Mouse (Mus musculus) embryonic facial prominence, embryonic 14.5 days (tissue): Measurements from ENCODE around the gene Dop1a. TPM values are rescaled to one million over a fixed set of nuclear protein-coding genes. Genes with fewer than 3 reads are reported as not detected.

Experiments
- ATAC-seq: fragments of 200-750 bp; cut with Nextera tagmentation; 2 replicates; pipeline ENCODE4 v1.8.0; 2017; ENCODE audit warnings: low read depth, moderate number of reproducible peaks, moderate TSS enrichment
- DNase-seq: peaks from one replicate; pipeline ENCODE4 v3.0.0-alpha.2; 2015; ENCODE audit warnings: low spot score
- H3K27ac ChIP-seq: fragments of 300-500 bp; sonication (generic); replicated peaks from 2 replicates; pipeline ENCODE4 v1.5.1; 2014; ENCODE audit warnings: low read depth, mild to moderate bottlenecking, low read length, moderate library complexity
- H3K27me3 ChIP-seq: fragments of 300-500 bp; sonication (generic); replicated peaks from 2 replicates; pipeline ENCODE4 v1.6.1; 2014; ENCODE audit warnings: low read length; ENCODE audit not compliant: control insufficient read depth, insufficient read depth
- H3K36me3 ChIP-seq: fragments of 300-500 bp; sonication (generic); 2 replicates; pipeline ENCODE4 v1.6.1; 2014; ENCODE audit warnings: low read length, mixed read lengths; ENCODE audit not compliant: control insufficient read depth, insufficient read depth
- H3K4me1 ChIP-seq: fragments of 300-500 bp; sonication (generic); 2 replicates; pipeline ENCODE4 v1.6.1; 2014; ENCODE audit warnings: antibody characterized with exemption, low read length; ENCODE audit not compliant: control insufficient read depth, insufficient read depth
- H3K4me2 ChIP-seq: fragments of 300-500 bp; sonication (generic); 2 replicates; pipeline ENCODE4 v1.6.1; 2014; ENCODE audit warnings: low read depth, mild to moderate bottlenecking, low read length, moderate library complexity, mixed read lengths
- H3K4me3 ChIP-seq: fragments of 300-500 bp; sonication (generic); 2 replicates; pipeline ENCODE4 v1.5.1; 2014; ENCODE audit warnings: low read depth, mild to moderate bottlenecking, low read length
- H3K9ac ChIP-seq: fragments of 300-500 bp; sonication (generic); 2 replicates; pipeline ENCODE4 v1.6.1; 2014; ENCODE audit warnings: low read depth, mild to moderate bottlenecking, low read length, moderate library complexity, mixed read lengths
- H3K9me3 ChIP-seq: fragments of 300-500 bp; sonication (generic); 2 replicates; pipeline ENCODE4 v1.6.1; 2016; ENCODE audit warnings: low read length; ENCODE audit not compliant: control insufficient read depth
- WGBS: fragments of 180-500 bp; shearing (Covaris S2); extraction: QIAGEN DNeasy Blood & Tissue Kit; methylation state at CpG from one replicate; pipeline ENCODE4 v1.1.7; 2014; 5-methylcytosine and 5-hydroxymethylcytosine counted together
- polyA plus RNA-seq: library from polyadenylated mRNA; unstranded; fragments of >200 nt; fragmentation: Nextera tagmentation; extraction: Ambion mirVana; gene quantifications from 2 replicates; pipeline ENCODE4 v1.2.1, GENCODE M21; 2014

Dop1a gene
- polyA plus RNA-seq, 1 experiment from 2014 or later: 20.8 TPM

- H3K4me1 ChIP-seq: no peaks in the 10 kb centered on the region
- no peaks in the 10 kb centered on the region for H3K27me3 ChIP-seq
- DNase-seq: no peak
- H3K27ac ChIP-seq: no peak overlapping the region
- no peaks in the 10 kb centered on the region for H3K9me3 ChIP-seq
- H3K9ac ChIP-seq: no peak overlapping the region
- H3K4me3 ChIP-seq: no peak overlapping the region
- WGBS: 65% methylated on average over 5 of the region's 5 CpGs
- H3K4me2 ChIP-seq: no peak overlapping the region
- no peaks in the 10 kb centered on the region for H3K36me3 ChIP-seq
- no peak for ATAC-seq
Observed at GRCm38 (mm10) chr9:86476763-86477162, 9.8 kb downstream of the Dop1a start.

DNA sequence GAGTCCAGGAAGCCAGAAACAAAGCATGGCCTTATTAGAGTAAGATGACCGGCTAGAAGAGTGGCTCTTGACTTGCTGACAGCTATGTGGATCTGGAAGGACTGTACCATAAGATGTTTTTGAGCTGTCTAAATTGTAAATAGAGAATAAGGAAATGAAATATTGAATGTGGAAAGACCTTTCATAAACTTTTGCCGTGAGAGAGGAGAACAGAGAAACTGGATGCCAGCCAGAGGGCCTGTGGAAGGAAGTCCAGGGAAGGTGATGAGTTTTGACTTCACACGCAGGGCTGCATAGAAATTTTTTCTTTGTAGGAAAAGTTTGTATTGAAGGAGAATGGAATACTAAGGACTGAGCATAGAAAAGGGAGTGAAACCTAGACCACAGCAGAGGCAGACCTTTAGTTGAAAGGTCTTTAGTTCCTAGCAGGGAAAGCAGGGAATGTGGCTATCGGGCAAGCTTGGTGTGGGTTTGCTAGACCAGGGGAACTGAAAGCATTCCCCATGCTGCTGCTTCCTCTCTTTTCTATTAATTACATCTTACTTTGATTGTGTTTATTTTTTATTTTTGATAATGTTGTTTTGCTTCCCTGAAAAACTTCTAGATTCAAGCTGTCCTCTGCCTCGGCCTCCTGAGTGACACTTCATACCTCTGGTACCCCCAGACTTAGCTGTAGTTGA is 11.6 kb downstream of the Dop1a start:
- 70% methylated on average over 5 of the region's 5 CpGs for WGBS
- no peak overlapping the region for H3K9ac ChIP-seq
- H3K27ac ChIP-seq: no peak overlapping the region
- no peak for DNase-seq
- H3K4me1 ChIP-seq: no peaks in the 10 kb centered on the region
- H3K4me3 ChIP-seq: no peak overlapping the region
- H3K4me2 ChIP-seq: no peak overlapping the region
- ATAC-seq: no peak
- H3K36me3 ChIP-seq: no peaks in the 10 kb centered on the region
- no peaks in the 10 kb centered on the region for H3K27me3 ChIP-seq
- no peaks in the 10 kb centered on the region for H3K9me3 ChIP-seq

DNA sequence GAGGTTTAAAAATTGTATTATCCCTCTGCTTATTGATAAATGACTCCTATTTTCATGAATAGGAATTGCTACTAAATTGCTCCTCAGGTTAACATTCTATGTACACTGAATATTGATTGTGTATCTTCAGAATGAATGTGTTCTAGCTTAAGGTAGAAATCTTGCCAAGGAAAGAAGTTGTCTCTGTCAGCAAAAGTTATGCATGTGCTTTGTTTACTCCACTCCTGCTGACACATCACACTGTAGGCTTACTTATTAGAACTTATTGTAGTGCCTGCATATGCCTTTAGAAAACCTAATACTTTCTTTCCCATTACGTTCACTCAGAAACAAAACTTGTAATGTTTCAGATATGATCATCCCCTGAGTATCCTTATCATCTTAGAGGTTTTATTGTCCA is 15.3 kb downstream of the Dop1a start:
- H3K27me3 ChIP-seq: no peaks in the 10 kb centered on the region
- no peaks in the 10 kb centered on the region for H3K36me3 ChIP-seq
- no peaks in the 10 kb centered on the region for H3K9me3 ChIP-seq
- H3K9ac ChIP-seq: no peak overlapping the region
- DNase-seq (no peak), ATAC-seq (no peak)
- H3K4me3 ChIP-seq: no peak overlapping the region
- no peak overlapping the region for H3K27ac ChIP-seq
- H3K4me1 ChIP-seq: no peaks in the 10 kb centered on the region
- 92% methylated on average over 1 of the region's 1 CpGs for WGBS
- H3K4me2 ChIP-seq: no peak overlapping the region

DNA sequence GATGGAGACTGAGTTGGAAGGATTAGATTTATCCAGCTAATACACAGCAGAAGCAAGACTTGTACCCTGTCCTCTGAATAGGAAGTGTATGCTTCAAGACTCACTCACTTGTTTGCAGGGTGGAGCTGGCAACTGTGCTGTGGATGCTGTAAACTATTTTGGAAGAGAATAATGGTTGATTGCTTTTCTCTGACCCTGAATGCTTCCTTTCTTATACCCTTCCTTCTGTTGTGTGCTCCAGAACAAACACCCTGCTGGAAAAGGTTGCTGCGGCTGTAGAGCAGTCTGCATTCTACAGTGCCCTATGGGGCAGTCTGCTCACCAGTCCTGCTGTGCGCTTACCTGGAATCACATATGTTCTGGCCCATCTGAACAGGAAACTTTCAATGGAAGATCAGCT is 24.8 kb downstream of the Dop1a start:
- Histone ChIP-seq H3K9ac (no peak overlapping the region), H3K36me3 (peaks cover 48% of the 10 kb centered on the region), H3K4me3 (no peak overlapping the region), H3K9me3 (no peaks in the 10 kb centered on the region), H3K4me1 (no peaks in the 10 kb centered on the region), H3K27ac (no peak overlapping the region), H3K27me3 (no peaks in the 10 kb centered on the region), H3K4me2 (no peak overlapping the region)
- DNase-seq (no peak), ATAC-seq (no peak)
- 97% methylated on average over 2 of the region's 2 CpGs for WGBS

GRCm38 (mm10) chr9:86496261-86496660 is 29.3 kb downstream of the Dop1a start:
- Histone ChIP-seq H3K36me3 (peaks cover 54% of the 10 kb centered on the region), H3K4me1 (no peaks in the 10 kb centered on the region), H3K4me3 (no peak overlapping the region), H3K9ac (no peak overlapping the region), H3K27ac (no peak overlapping the region), H3K4me2 (no peak overlapping the region), H3K9me3 (no peaks in the 10 kb centered on the region), H3K27me3 (no peaks in the 10 kb centered on the region)
- 93% methylated on average over 4 of the region's 4 CpGs for WGBS
- ATAC-seq (no peak), DNase-seq (no peak)

GRCm38 (mm10) chr9:86499083-86499482 is 32.1 kb downstream of the Dop1a start:
- Histone ChIP-seq H3K36me3 (peaks cover 55% of the 10 kb centered on the region), H3K9me3 (no peaks in the 10 kb centered on the region), H3K9ac (no peak overlapping the region), H3K4me2 (no peak overlapping the region), H3K4me1 (no peaks in the 10 kb centered on the region), H3K27me3 (no peaks in the 10 kb centered on the region), H3K27ac (no peak overlapping the region), H3K4me3 (no peak overlapping the region)
- DNase-seq: no peak
- no peak for ATAC-seq
- WGBS: 100% methylated on average over 3 of the region's 3 CpGs

DNA sequence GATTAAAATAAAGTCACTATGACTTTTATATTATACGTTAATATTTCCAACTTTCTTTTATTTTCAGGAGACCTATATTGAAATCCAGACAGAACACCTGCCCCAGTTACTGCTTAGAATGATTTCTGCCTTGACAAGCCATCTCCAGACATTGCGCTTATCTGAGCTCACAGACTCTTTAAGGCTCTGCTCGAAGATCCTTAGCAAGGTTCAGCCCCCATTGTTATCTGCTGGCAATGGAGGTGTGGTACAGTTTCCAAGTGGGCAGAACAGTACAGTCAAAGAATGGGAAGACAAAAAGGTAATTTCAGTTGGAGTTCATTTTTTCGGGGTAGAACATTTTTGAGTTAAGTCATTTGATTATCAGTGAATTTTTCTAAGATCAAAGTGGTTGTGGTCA is 40.5 kb downstream of the Dop1a start:
- no peak overlapping the region for H3K4me3 ChIP-seq
- H3K27ac ChIP-seq: no peak overlapping the region
- 90% methylated on average over 4 of the region's 4 CpGs for WGBS
- peaks cover 30% of the 10 kb centered on the region for H3K36me3 ChIP-seq
- no peaks in the 10 kb centered on the region for H3K27me3 ChIP-seq
- H3K4me2 ChIP-seq: no peak overlapping the region
- H3K4me1 ChIP-seq: no peaks in the 10 kb centered on the region
- H3K9ac ChIP-seq: no peak overlapping the region
- no peaks in the 10 kb centered on the region for H3K9me3 ChIP-seq
- DNase-seq: no peak
- ATAC-seq: no peak

DNA sequence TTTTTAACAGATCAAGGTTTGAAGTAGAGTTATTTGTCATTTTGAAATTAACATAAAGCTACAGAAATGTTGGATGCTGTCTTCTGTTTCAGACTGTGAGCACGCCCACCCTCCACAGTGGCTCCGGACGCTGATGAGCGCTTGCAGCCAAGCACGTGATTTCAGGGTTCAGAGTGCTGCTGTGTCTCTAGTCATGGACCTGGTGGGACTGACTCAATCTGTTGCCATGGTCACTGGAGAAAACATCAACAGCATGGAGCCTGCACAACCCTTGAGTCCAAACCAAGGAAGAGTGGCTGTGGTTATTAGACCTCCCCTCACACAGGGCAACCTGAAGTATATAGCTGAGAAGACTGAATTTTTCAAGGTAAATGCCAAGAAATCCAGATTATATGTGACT is 46.8 kb downstream of the Dop1a start:
- H3K27me3 ChIP-seq: no peaks in the 10 kb centered on the region
- no peak overlapping the region for H3K27ac ChIP-seq
- H3K36me3 ChIP-seq: peaks cover 60% of the 10 kb centered on the region
- no peak overlapping the region for H3K4me3 ChIP-seq
- H3K4me1 ChIP-seq: no peaks in the 10 kb centered on the region
- WGBS: 81% methylated on average over 5 of the region's 5 CpGs
- DNase-seq: no peak
- no peak for ATAC-seq
- H3K9me3 ChIP-seq: no peaks in the 10 kb centered on the region
- H3K9ac ChIP-seq: no peak overlapping the region
- no peak overlapping the region for H3K4me2 ChIP-seq

DNA sequence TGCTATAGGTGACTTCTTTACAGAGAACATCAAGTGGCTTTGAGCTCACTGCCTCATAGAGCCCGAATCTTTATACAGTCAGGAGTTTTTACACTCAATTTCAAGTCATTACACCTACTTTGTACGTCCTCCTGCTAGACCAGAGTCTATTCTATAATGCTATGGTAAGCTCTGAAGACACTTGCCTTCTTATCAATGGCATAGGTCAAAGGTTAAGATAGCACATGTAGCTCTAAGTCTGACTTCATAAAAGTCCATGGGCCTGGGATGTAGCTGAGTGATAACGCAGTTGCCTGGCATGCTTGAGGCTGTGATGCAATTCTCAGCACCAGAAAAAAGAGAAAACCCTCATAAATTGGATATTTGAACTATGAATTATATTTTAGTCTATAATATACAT is 47.4 kb downstream of the Dop1a start:
- WGBS: 89% methylated on average over 3 of the region's 3 CpGs
- Histone ChIP-seq H3K9ac (no peak overlapping the region), H3K4me3 (no peak overlapping the region), H3K9me3 (no peaks in the 10 kb centered on the region), H3K36me3 (peaks cover 63% of the 10 kb centered on the region), H3K4me2 (no peak overlapping the region), H3K27ac (no peak overlapping the region), H3K27me3 (no peaks in the 10 kb centered on the region), H3K4me1 (no peaks in the 10 kb centered on the region)
- DNase-seq: no peak
- no peak for ATAC-seq
